Mouse (Mus musculus) ES-Bruce4 (cell line): ENCODE data around the gene Nxf1. TPM values are rescaled to one million over a fixed set of nuclear protein-coding genes. Genes with fewer than 3 reads are reported as not detected.
"Not testable (repeated sequence)": the region's sequence is repeated elsewhere in the genome, so short reads cannot be mapped to it uniquely, and the experiment has no call there.

Experiments
- H3K27ac ChIP-seq: 2 replicates; pipeline ENCODE4 v1.5.1; 2012; ENCODE audit warnings: low read length, inconsistent platforms; ENCODE audit not compliant: insufficient read depth
- H3K27me3 ChIP-seq: 2 replicates; pipeline ENCODE4 v1.6.1; 2012; ENCODE audit warnings: mild to moderate bottlenecking, low read length, inconsistent platforms; ENCODE audit not compliant: control insufficient read depth, poor library complexity, insufficient read depth, severe bottlenecking
- H3K36me3 ChIP-seq: 2 replicates; pipeline ENCODE4 v1.6.1; 2012; ENCODE audit warnings: inconsistent platforms, mild to moderate bottlenecking, low read length, moderate library complexity; ENCODE audit not compliant: control insufficient read depth, poor library complexity, insufficient read depth, severe bottlenecking
- H3K4me1 ChIP-seq: one replicate; pipeline ENCODE4 v1.8.1; 2011; ENCODE audit warnings: low read length; ENCODE audit not compliant: control insufficient read depth, insufficient read depth
- H3K4me3 ChIP-seq: 2 replicates; pipeline ENCODE4 v1.5.1; 2011; ENCODE audit warnings: low read depth, mild to moderate bottlenecking, low read length
- H3K9ac ChIP-seq: 2 replicates; pipeline ENCODE4 v1.6.1; 2012; ENCODE audit warnings: low read depth, mild to moderate bottlenecking, inconsistent platforms; ENCODE audit not compliant: poor library complexity, severe bottlenecking
- H3K9me3 ChIP-seq: replicated peaks from 2 replicates; pipeline ENCODE4 v1.6.1; 2012; ENCODE audit warnings: mild to moderate bottlenecking, low read length, inconsistent platforms; ENCODE audit not compliant: control insufficient read depth, poor library complexity, insufficient read depth, severe bottlenecking
- CTCF ChIP-seq: IDR thresholded peaks from one replicate; pipeline ENCODE4 v1.8.1; 2011; ENCODE audit warnings: low read depth, low read length
- EP300 ChIP-seq: IDR thresholded peaks from 2 replicates; pipeline ENCODE4 v1.6.1; 2011; ENCODE audit warnings: low read depth, low read length; ENCODE audit not compliant: insufficient read depth
- POLR2A ChIP-seq: IDR thresholded peaks from one replicate; pipeline ENCODE4 v1.8.1; 2011; ENCODE audit warnings: low read length; ENCODE audit not compliant: insufficient read depth
- polyA plus RNA-seq: library from polyadenylated mRNA; stranded (reverse); fragments of >200 nt; gene quantifications from 2 replicates; pipeline ENCODE4 v1.2.4, GENCODE M21; 2011; ENCODE audit warnings: low read depth; ENCODE audit not compliant: missing spikeins, insufficient read depth, insufficient read length

Nxf1 gene
- polyA plus RNA-seq, 1 experiment, result 122 TPM

DNA sequence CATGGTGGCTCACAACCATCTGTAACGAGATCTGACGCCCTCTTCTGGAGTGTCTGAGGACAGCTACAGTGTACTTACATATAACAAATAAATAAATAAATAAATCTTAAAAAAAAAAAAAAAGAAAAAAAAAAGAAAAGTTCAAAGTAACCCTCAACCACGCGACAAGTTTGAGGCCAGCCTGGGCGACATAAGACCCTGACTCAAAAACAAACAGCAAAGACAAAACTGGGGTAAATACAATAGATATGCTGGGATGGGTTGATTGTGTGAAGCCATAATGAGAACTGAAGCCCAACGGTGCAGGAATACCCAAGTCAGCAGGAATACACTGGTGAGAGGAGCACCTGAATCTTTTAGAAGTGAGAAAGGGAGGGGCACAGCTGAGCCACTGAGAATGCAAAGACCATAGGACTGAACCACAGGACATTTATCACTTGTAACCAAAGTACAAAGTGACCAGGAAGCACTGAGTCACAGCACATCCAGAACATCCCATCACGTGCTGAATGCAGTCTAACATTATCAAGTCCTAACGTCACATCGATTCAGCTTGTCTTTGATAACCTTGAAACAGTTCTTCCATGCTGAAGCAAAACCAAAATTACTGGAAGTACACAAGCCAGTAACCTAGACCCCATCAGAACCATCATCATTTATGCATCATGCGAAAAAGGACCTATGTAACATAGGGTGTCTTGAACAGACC is 40.0 kb upstream of the Nxf1 start:
- no peak for TF ChIP-seq POLR2A
- no peak for TF ChIP-seq CTCF
- TF ChIP-seq EP300, result no peak
- Histone ChIP-seq H3K36me3 (peaks cover 5% of the 10 kb centered on the region), H3K27me3 (no peaks in the 10 kb centered on the region), H3K4me1 (no peaks in the 10 kb centered on the region), H3K4me3 (no peak overlapping the region), H3K9ac (no peak overlapping the region), H3K27ac (peak overlapping the region; percentile 90), H3K9me3 (no peaks in the 10 kb centered on the region)

- TF ChIP-seq CTCF (no peak), EP300 (no peak)
- Histone ChIP-seq H3K9ac (no peak overlapping the region), H3K4me1 (no peaks in the 10 kb centered on the region), H3K4me3 (no peak overlapping the region), H3K27ac (no peak overlapping the region), H3K27me3 (no peaks in the 10 kb centered on the region), H3K36me3 (no peaks in the 10 kb centered on the region), H3K9me3 (no peaks in the 10 kb centered on the region)
These were observed 38.5 kb upstream of the Nxf1 start for GRCm38 (mm10) chr19:8718357-8718756.

DNA sequence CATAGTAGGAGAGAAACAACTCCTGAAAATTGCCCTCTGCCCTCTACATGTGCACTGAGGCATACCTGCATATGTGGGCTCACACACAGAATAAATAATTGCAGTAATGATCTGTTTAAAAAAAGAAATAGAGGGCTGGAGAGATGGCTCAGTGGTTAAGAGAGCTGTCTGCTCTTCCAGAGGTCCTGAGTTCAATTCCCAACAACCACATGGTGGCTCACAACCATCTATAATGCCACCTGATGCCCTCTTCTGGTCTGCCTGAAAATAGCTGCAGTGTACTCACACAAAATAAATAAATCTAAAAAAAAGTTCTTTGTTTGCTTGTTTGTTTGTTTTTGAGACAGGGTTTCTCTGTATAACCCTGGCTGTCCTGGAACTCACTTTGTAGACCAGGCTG is 37.8 kb upstream of the Nxf1 start:
- H3K27me3 ChIP-seq, H3K9me3 ChIP-seq, H3K4me1 ChIP-seq, H3K4me3 ChIP-seq, H3K9ac ChIP-seq, H3K36me3 ChIP-seq: not testable (repeated sequence)
- 0 out of 2 replicates have a peak overlapping the region, but pooled peaks have one; percentile 6 for H3K27ac ChIP-seq

DNA sequence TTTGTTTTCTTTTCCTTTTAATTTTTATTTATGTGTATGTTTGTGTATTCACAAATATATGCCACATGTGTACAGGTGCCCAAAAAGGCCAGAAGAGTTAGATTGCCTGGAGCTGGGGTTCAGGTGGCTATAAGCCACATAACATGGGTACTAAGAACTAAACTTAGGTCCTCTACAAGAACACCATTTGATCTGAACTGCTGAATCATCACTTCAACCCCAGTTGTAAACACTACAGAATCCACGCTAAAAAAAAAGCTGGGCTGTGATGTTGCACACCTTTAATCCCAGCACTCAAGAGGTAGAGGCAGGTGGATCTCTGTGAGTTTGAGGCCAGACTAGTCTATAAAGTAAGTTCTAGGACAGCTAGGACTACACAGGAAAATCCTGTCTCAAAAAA is 35.5 kb upstream of the Nxf1 start:
- H3K4me1 ChIP-seq, result no peaks in the 10 kb centered on the region
- peak overlapping the region; percentile 70 for H3K9ac ChIP-seq
- no peaks in the 10 kb centered on the region for H3K9me3 ChIP-seq
- TF ChIP-seq EP300 (no peak), POLR2A (no peak), CTCF (no peak)
- no peaks in the 10 kb centered on the region for H3K27me3 ChIP-seq
- H3K4me3 ChIP-seq, result no peak overlapping the region
- H3K36me3 ChIP-seq, result peaks cover 29% of the 10 kb centered on the region
- H3K27ac ChIP-seq, result peak overlapping the region; percentile 47

DNA sequence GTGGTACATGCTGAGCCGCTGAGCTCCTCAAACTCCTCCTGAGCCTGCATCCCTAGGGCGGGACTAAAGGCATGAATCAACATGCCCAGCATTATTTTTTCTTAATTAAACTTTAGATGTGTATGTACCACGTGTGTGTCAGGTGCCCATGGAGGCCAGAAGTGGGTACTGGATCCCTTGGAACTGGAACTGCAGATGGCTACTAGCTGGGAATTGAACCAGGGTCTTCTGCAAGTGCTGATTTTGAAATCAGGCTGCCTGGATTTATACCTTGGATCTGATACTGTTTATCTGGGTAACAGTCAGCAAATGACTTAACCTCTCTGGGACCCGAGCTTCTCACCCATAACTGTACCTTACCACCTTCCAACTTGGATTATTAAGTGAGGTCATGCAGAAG is 34.9 kb upstream of the Nxf1 start:
- H3K9ac ChIP-seq, result peak overlapping the region; percentile 70
- peak overlapping the region; percentile 44 for H3K27ac ChIP-seq
- H3K27me3 ChIP-seq, result no peaks in the 10 kb centered on the region
- H3K4me1 ChIP-seq, result no peaks in the 10 kb centered on the region
- H3K4me3 ChIP-seq, result peak overlapping the region; percentile 54
- H3K36me3 ChIP-seq, result peaks cover 35% of the 10 kb centered on the region
- no peak for TF ChIP-seq EP300
- TF ChIP-seq POLR2A, result no peak
- no peak for TF ChIP-seq CTCF
- no peaks in the 10 kb centered on the region for H3K9me3 ChIP-seq

- no peaks in the 10 kb centered on the region for H3K27me3 ChIP-seq
- no peaks in the 10 kb centered on the region for H3K9me3 ChIP-seq
- H3K4me1 ChIP-seq, result no peaks in the 10 kb centered on the region
- peak overlapping the region; percentile 70 for H3K9ac ChIP-seq
- peak overlapping the region; percentile 93 for H3K4me3 ChIP-seq
- TF ChIP-seq EP300, result no peak
- TF ChIP-seq CTCF, result no peak
- no peak for TF ChIP-seq POLR2A
- peak overlapping the region; percentile 79 for H3K27ac ChIP-seq
- H3K36me3 ChIP-seq, result peaks cover 36% of the 10 kb centered on the region
These were observed 34.3 kb upstream of the Nxf1 start for GRCm38 (mm10) chr19:8722559-8722906.
